Mouse (Mus musculus) naive thymus-derived CD4-positive, alpha-beta T cell, adult 2 months (primary cell): ENCODE measurements at regions not wholly inside any gene's neighbourhood (a gene's known extent, or its start where the extent isn't known, plus 50 kb on each side); places are given as distances from the start of the nearest gene placed in this dataset.
"Not testable (repeated sequence)": the region's sequence is repeated elsewhere in the genome, so short reads cannot be mapped to it uniquely, and the experiment has no call there.

Source experiments
- DNase-seq: peaks from one replicate; pipeline ENCODE4 v3.0.0-alpha.2; 2011; ENCODE audit warnings: low read depth

DNA sequence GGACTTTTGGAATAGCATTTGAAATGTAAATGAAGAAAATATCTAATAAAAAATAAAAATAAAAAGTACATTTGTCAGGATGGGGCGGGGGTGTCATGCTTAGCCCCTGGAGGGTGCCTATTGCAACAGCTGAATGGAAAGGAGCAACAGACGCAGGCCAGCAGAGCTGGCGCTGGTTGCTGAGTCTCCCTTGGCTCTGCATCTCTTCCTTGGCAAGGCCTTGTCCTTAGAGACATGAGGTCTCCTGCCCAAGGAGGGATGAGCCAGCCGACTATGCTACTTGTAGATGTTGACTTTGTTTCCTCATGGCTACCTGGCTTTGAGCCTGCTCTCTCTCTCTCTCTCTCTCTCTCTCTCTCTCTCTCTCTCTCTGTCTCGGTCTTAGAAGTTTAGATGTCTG is 166.4 kb downstream of the Opa1 start:
- DNase-seq: no peak

- DNase-seq: no peak
Observed at GRCm38 (mm10) chr16:29746245-29746644, 167.1 kb downstream of the Opa1 start.

GRCm38 (mm10) chr16:29749167-29749566 is 170.0 kb downstream of the Opa1 start:
- no peak for DNase-seq

DNA sequence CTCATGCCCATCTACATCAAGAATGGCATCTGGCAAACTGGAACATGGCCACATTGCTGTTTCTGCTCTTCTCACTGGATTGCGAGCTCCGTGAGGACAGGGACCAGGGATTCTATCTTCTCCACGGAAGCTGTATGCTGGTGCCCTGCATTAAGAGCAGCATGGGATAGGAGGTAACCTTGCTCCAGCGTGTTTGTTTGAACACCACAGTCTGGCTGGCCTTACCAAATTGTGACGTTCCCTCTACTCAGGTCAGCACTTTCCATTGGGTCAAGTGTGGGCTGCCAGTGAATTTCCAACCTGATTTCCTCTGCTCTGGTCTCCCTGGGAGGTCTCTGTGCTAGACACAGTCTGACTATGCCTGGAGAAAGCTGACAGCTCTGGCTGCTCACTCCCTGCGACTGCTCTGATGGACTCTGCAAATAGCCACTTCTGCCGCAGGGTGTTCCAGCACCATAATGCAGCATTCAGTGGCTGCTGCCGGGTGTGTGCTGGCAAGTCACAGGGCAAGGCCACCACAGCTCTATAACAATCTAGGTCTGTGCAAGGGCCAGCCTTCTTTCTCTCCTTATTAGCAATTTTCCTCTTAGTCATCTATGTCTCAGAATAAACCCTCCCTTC is 175.6 kb downstream of the Opa1 start:
- DNase-seq: no peak

- DNase-seq: no peak
Observed at GRCm38 (mm10) chr16:29758246-29758645, 179.1 kb downstream of the Opa1 start.

DNA sequence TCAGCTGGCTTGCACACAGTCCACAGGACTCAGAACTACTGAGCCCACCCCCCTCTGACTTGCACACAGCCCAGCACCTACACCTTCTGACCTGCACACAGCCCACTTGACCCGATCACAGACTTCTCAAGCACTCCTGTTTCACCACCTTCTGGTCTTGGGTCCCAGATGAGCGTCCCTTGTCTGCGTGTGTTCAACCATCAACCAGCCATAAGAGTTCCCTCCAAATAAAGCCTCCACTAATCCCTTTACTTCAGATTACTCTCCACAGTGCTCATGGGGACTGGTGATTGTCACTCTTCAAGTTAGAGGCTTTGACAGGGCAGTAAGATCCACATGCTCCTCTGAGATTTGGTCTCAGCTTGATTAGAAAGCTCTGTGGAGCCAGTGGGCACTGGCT is 180.3 kb downstream of the Opa1 start:
- no peak for DNase-seq

GRCm38 (mm10) chr16:29760627-29761026 is 181.5 kb downstream of the Opa1 start:
- no peak for DNase-seq

DNA sequence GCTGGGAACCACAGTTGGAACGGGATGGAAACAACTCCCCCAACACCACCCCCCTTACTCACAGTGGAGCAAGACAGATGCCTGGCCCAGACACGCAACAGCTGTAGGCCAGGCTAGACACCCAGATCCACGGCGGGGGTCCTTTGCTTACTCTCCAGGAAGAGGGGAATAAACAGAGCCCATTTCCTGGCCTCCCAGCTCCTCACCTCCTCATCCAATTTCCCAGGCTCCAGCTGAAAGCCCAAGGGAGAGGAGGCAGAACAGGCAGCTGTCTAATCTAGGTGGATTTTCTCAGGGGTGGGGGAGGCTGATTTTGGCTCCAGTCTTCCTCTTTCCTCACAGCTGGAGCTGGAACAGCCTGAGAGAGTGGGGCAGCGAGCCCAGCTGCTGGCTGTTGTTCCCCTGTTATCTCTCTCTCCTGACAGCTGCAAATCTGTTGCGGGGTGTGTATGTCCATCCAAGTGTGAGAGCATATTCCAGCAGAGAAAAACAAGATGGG is 182.7 kb downstream of the Opa1 start:
- no peak for DNase-seq

- no peak for DNase-seq
Observed at GRCm38 (mm10) chr16:29764376-29764775, 185.2 kb downstream of the Opa1 start.

- DNase-seq: not testable (repeated sequence)
Observed at GRCm38 (mm10) chr16:29765801-29766200, 186.7 kb downstream of the Opa1 start.

- no peak for DNase-seq
Observed at GRCm38 (mm10) chr16:29771320-29771719, 192.2 kb downstream of the Opa1 start.

DNA sequence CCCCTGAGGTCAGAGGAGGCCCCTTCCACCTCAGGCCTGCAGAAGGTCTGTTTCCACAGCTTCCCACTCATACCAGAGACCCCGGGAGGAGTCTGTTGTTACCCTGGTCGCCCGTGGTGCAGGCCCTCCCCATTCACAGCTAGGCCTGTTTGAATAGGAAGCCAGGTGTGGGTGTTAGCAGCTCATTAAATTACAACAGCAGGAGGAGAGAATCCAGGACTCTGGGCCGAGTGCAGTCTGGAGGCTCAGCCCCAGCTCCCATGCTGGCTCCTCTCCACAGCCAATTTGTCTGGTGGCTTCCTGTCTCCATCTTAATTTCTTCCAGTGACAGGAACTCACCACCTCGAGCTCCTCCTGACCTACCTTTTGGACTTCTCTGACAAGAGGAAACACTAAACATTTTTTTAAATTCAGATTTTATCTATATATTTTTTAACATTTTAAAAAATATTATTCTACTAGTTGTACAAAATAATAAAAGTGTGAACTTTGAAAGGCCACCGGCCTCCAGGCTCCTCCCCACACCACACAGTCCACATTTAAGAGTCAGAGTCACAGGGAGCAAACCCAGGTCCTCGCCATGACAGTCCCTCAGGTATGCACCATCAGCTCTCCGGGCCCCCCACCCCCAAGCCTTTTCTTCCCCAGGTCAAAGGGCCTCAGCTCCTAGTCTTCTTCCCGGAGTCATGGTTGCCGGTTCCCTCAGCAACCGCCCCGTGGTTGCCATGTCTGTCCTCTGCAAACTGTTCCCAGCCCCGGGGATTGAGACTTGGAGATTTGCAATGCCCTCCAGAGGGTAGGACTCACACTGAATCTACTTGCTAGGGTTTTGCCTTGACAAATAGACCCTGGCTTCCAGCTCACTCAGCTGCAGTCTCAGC is 192.8 kb downstream of the Opa1 start:
- no peak for DNase-seq

GRCm38 (mm10) chr16:29772609-29772988 is 193.5 kb downstream of the Opa1 start:
- DNase-seq: no peak

DNA sequence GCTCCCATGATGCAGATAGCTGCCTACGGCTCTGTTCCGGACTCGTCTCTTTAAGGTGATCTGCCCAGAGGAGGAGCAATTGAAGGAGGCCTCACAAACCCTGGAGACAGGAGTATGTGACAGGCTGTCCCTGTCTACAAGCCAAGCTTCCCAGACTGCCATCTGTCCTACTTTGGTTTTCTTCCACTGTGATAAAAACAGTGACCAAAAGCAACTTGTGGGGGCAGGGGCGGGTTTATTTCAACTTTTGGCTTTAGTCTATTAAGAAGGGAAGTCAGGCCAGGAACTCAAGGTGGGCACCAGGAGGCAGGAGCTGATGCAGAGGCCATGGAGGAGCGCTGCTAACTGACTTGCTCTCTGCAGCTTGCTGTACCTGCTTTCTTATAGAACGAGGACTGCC is 193.9 kb downstream of the Opa1 start:
- DNase-seq: no peak

DNA sequence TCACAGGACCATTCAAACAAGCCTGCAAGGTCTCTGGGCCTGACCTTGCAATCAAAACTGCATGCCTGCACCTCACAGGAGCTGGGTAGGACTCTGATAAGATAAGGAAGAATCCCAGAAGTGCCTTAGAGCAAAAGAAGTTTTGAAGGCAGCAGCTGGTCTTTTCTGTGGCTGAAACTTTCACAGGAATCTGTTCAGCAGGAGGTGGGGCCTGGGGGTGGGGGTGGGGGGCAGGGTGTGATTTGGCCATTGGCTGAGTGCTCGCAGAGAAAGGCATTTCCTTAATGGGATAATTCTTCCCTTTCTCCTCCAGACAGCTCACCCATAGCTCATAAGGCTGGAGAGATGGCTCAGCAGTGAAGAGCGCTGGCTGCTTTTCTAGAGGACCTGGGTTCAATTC is 195.8 kb downstream of the Opa1 start:
- DNase-seq: no peak

DNA sequence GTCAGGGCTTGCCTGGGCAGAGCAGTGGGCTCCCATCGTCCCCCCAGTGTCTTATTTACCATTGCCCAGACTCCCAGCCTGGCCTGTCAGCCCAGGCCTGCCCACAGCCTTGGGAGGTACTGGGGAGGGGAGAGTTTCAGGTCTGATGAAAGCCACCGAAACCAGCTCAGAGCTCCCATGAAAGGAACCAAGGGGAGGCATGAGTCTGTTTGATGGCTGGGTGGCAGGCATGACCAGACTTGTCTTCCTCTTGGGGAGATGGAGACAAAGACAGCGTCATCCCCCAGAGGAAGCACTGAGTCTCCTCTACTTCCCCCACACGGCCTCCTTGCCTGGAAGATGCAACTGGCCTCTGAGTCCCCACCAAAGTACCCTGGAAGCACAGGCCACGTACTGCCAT is 196.7 kb downstream of the Opa1 start:
- no peak for DNase-seq

DNA sequence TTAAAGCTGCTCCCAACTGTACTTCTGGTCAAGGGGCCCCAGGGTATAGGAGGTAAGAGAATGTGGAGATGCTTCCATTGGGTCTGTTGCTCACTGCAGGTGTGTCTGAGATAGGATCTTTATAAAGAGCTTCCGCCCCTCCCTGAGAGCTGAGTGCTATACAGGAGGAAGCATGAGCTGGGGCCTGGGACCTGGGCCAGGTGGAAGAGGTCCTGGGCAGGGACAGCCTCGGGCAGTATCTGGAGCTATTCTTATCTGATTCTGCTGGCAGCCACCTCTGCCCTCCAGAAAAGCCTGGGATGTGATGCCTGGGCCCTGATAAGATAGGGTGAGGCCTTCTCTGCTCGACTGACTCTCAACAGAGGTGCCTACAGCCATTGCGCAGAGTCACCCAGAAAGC is 203.3 kb downstream of the Opa1 start:
- no peak for DNase-seq

DNA sequence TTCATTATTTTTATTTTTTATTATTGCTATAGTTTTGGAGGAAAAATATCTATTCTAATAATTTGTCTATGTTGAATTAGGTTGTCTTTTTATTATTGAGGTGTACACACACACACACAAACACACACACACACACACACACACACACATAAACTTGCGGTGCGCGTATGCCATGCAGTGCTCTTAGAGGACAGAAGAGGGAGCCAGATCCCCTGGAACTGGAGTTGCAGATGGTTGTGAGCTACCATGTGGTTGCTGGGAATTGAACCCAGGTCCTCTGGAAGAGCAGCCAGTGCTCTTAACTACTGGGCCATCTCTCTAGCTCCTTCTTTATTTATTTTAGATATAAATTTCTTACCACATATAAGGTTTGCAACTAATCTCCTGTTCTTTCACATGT is 206.0 kb downstream of the Opa1 start:
- DNase-seq: no peak

DNA sequence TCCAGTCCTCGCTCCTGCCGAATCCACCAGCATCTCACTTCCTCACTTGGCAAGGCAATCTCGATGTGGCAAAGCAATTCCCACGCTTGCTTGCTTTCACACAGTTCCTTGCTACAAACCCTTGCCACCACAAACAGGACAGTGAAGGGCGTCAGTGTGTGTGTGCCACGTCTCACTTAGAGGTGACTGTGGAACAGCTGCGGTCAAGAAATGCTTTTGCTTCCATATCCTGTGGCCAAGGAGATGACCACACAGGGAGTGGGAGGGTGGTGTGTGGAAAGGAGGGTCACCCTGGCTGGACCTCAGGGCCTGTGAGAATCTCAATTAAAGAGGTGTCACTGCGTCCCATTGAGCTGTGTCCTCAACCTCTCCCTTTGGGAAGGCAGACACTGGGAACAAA is 207.4 kb downstream of the Opa1 start:
- no peak for DNase-seq

DNA sequence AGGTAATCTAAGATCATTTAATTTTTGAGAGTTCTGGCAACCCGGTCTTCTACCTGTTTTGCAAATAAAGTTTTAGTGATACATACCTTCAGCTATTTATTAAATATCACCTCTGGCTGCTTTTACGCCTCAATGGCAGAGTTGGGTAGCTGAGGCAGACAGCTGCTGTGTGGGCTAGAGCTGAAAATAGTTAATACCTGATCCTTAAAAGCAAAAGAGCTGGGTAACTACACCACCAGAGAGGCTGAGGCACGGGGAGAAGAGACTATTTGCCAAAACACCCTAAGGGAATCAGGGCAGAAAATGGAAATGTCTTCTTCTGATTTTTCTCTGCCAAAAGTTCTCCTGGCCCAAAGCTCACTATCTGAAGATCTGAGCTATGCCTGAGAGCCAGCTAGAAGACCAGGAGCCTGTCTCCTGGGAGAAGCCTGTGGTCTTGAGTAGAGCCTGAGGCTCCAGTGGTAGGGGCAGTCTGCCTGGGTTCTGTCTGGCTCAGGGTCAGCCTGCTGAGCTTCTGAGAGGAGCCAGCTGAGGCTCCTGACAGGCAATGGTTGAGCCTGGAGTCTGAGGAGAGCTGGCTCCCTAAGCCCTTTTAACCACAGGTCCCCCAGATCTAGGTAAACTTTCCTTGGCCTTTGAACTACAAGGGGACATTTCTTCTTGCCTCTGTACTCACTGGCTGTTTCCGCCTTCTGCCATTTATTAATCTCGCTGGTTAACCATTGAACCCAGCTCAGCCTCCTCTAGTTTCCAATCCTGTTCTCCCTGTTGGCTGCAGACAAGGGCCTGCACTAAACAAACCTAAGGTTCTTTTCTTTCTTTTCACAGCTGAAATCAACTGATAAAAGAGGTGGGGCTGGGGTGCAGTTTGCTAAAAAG is 208.7 kb downstream of the Opa1 start:
- no peak for DNase-seq

- no peak for DNase-seq
Observed at GRCm38 (mm10) chr16:29790064-29790463, 210.9 kb downstream of the Opa1 start.

- no peak for DNase-seq
Observed at GRCm38 (mm10) chr16:29799250-29799649, 220.1 kb downstream of the Opa1 start.

DNA sequence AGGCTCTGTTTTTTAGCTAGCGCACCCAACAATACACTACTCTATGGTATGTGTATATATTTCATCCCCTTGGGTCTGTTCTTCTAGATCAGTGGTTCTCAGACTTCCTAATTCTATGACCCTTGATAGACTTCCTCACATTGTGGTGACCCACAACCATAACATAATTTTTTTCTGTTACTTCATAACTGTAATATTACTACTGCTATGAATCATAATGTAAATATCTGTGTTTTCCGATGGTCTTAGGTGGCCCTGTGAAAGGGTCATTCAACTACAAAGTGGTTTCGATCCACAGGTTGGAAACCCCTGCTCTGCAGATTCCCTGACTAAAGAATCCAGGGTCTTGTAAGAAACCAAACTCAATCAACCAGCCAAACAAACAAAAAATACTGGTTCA is 220.8 kb downstream of the Opa1 start:
- no peak for DNase-seq
